Comparison of ENCODE assay signal across 30 mouse cellular contexts in the genomic region with DNA sequence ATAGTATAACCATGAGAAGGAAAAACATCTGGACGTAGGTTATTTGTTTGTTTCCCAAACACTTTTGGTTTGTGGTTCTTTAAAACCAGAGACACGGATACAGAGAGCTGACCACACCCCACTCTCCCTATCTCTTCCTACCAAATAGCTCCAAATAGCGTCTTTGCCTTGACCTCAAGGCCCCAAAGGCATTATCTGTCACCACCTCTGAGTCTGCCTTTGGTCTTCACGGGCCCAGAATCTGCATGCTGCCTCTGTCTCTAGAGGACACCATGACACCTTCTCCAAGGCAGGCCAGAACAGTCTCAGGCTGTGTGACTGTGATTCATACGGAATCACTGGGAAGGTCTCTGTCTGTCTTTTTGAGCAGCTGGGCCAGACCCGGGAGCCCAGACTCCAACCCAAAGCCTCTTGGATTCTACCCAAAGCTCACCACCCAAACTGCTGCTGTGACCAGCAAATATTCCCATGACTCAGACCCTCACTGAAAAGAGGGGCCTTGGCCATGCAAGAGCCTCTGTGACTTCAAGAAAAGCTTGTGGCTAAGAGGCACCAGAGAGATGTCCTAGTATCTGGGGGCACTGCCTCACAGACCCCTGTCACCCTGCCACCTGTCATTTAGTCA. TPM values are rescaled to one million over a fixed set of nuclear protein-coding genes. Genes with fewer than 3 reads are reported as not detected.
DNase-seq lines count a peak whose midpoint lies in the region; ATAC-seq and TF ChIP-seq lines count a peak whose summit lies in the region.
"Had no signal": no experiment of that assay in that cellular context is flagged by ENCODE, and none has a peak within 500 bp of the region (broad histone marks: within the 10 kb centered on the region; RNA-seq: fewer than 3 reads in every experiment).

No protein-coding gene starts in this region.

- H3K9me3 ChIP-seq in midbrain, embryonic 11.5 days (ENCODE audit: control insufficient read depth, low read length): no peaks in the 10 kb centered on the region
- H3K9me3 ChIP-seq in midbrain, postnatal 0 days (ENCODE audit: low read length): no peaks in the 10 kb centered on the region
- H3K9me3 ChIP-seq in liver, embryonic 14.5 days (ENCODE audit: control insufficient read depth, low read length): no peaks in the 10 kb centered on the region
- H3K9me3 ChIP-seq: embryonic facial prominence, embryonic 10.5 days; heart, embryonic 15.5 days; limb, embryonic 15.5 days; midbrain, embryonic 15.5 days; stomach, embryonic 15.5 days had no signal

- H3K36me3 ChIP-seq in midbrain, embryonic 11.5 days (ENCODE audit: control insufficient read depth, insufficient read depth, low read length): no peaks in the 10 kb centered on the region
- H3K36me3 ChIP-seq in midbrain, postnatal 0 days (ENCODE audit: insufficient read depth, low read length): no peaks in the 10 kb centered on the region
- no peaks in the 10 kb centered on the region for H3K36me3 ChIP-seq in liver, embryonic 14.5 days (replicated peaks; ENCODE audit: control insufficient read depth, insufficient read depth, low read depth)
- H3K36me3 ChIP-seq: embryonic facial prominence, embryonic 10.5 days; heart, embryonic 15.5 days; limb, embryonic 15.5 days; midbrain, embryonic 15.5 days; stomach, embryonic 15.5 days had no signal

- H3K4me1 ChIP-seq in midbrain, embryonic 11.5 days (ENCODE audit: control insufficient read depth, insufficient read depth, low read length): no peaks in the 10 kb centered on the region
- no peaks in the 10 kb centered on the region for H3K4me1 ChIP-seq in midbrain, postnatal 0 days (ENCODE audit: insufficient read depth, low read length)
- H3K4me1 ChIP-seq in liver, embryonic 14.5 days (replicated peaks; ENCODE audit: control insufficient read depth in 2 of 2, insufficient read depth in 2 of 2, low read length in 1 of 2): peaks cover 0 to 15% of the 10 kb centered on the region in 2 experiments; a peak in 3 of 4 replicates
- H3K4me1 ChIP-seq: embryonic facial prominence, embryonic 10.5 days; heart, embryonic 15.5 days; limb, embryonic 15.5 days; midbrain, embryonic 15.5 days; stomach, embryonic 15.5 days had no signal

- no peak overlapping the region for H3K9ac ChIP-seq in midbrain, embryonic 11.5 days (ENCODE audit: low read length)
- no peak overlapping the region for H3K9ac ChIP-seq in midbrain, postnatal 0 days (replicated peaks; ENCODE audit: low read length, poor library complexity, severe bottlenecking)
- H3K9ac ChIP-seq in liver, embryonic 14.5 days (replicated peaks): no peak overlapping the region
- H3K9ac ChIP-seq: heart, embryonic 15.5 days; hindbrain, embryonic 14.5 days; limb, embryonic 15.5 days; midbrain, embryonic 15.5 days; stomach, embryonic 15.5 days had no signal

- no peak overlapping the region for H3K4me2 ChIP-seq in midbrain, embryonic 11.5 days
- H3K4me2 ChIP-seq in midbrain, postnatal 0 days (ENCODE audit: low read depth, low read length, poor library complexity, severe bottlenecking): no peak overlapping the region
- 0 out of 2 replicates have a peak overlapping the region, but pooled peaks have one; percentile 2 for H3K4me2 ChIP-seq in liver, embryonic 14.5 days (ENCODE audit: low read depth)
- H3K4me2 ChIP-seq: heart, embryonic 15.5 days; hindbrain, embryonic 14.5 days; limb, embryonic 15.5 days; midbrain, embryonic 15.5 days; stomach, embryonic 15.5 days had no signal

- TF ChIP-seq EP300 in liver, embryonic 14.5 days (IDR thresholded peaks at IDR 0.05; ENCODE audit: low read depth): peak; percentile 33; the same call in 1 of the 2 replicates

- no peak overlapping the region for H3K27ac ChIP-seq in midbrain, embryonic 11.5 days (ENCODE audit: low read depth, low read length)
- no peak overlapping the region for H3K27ac ChIP-seq in midbrain, postnatal 0 days (ENCODE audit: low read depth, low read length)
- no peak overlapping the region for H3K27ac ChIP-seq in liver, embryonic 14.5 days
- H3K27ac ChIP-seq: embryonic facial prominence, embryonic 10.5 days; heart, adult 2 months; heart, embryonic 15.5 days; hindbrain, embryonic 14.5 days; kidney, postnatal 0 days; limb, embryonic 15.5 days; midbrain, embryonic 15.5 days; stomach, embryonic 15.5 days had no signal

- no peak for TF ChIP-seq CTCF in midbrain, postnatal 0 days (IDR thresholded peaks at IDR 0.05)
- no peak for TF ChIP-seq CTCF in liver, embryonic 14.5 days (IDR thresholded peaks at IDR 0.05; ENCODE audit: low read depth)

- 84% methylated on average over 6 of the region's 6 CpGs for WGBS in midbrain, embryonic 11.5 days
- WGBS in midbrain, postnatal 0 days: 90% methylated on average over 6 of the region's 6 CpGs
- 27% methylated on average over 6 of the region's 6 CpGs for WGBS in liver, embryonic 14.5 days (ENCODE audit: insufficient replicate concordance)

- no peak for ATAC-seq in midbrain, embryonic 11.5 days (ENCODE audit: low FRiP score)
- no peak for ATAC-seq in midbrain, postnatal 0 days (ENCODE audit: low FRiP score)
- peak; percentile 62 for ATAC-seq in liver, embryonic 14.5 days (ENCODE audit: insufficient read depth)
- ATAC-seq: forebrain, embryonic 16.5 days; inflammation-experienced regulatory T-cells, adult 6 months; lung, postnatal 0 days; midbrain, embryonic 15.5 days had no signal

- no peaks in the 10 kb centered on the region for H3K27me3 ChIP-seq in midbrain, embryonic 11.5 days (ENCODE audit: control insufficient read depth, insufficient read depth, low read length)
- no peaks in the 10 kb centered on the region for H3K27me3 ChIP-seq in midbrain, postnatal 0 days (ENCODE audit: insufficient read depth, low read length)
- no peaks in the 10 kb centered on the region for H3K27me3 ChIP-seq in liver, embryonic 14.5 days (ENCODE audit: control insufficient read depth, insufficient read depth, low read length)
- H3K27me3 ChIP-seq: heart, embryonic 15.5 days; limb, embryonic 15.5 days; midbrain, embryonic 15.5 days; stomach, embryonic 15.5 days had no signal

- no peak overlapping the region for H3K4me3 ChIP-seq in midbrain, embryonic 11.5 days (ENCODE audit: low read depth, low read length)
- H3K4me3 ChIP-seq in midbrain, postnatal 0 days (ENCODE audit: low read depth, low read length): no peak overlapping the region
- no peak overlapping the region for H3K4me3 ChIP-seq in liver, embryonic 14.5 days (ENCODE audit: insufficient read depth in 1 of 2, low read depth in 2 of 2, low read length in 2 of 2)
- H3K4me3 ChIP-seq: embryonic facial prominence, embryonic 10.5 days; heart, adult 2 months; heart, embryonic 15.5 days; limb, embryonic 15.5 days; midbrain, embryonic 15.5 days; stomach, embryonic 15.5 days had no signal

- DNase-seq in midbrain, embryonic 11.5 days (ENCODE audit: low spot score, missing footprints): peak; percentile 67
- no peak for DNase-seq in midbrain, postnatal 0 days (ENCODE audit: low spot score)
- peak; percentile 46 for DNase-seq in c-Kit-positive CD71-positive TER-119-negative erythroid progenitor cells, embryonic 14.5 days (ENCODE audit: low read depth)
- peak in 2 of 3 experiments; percentile 23 to 24 for DNase-seq in liver, embryonic 14.5 days (ENCODE audit: low read depth in 3 of 3, low spot score in 3 of 3)
- no peak for DNase-seq in heart, adult 9 months (ENCODE audit: low spot score in 2 of 2)
- no peak for DNase-seq in kidney, postnatal 36 days
- DNase-seq in embryo, embryonic 9.5 days (ENCODE audit: extremely low spot score): no peak
- DNase-seq in gastrocnemius, postnatal 4 days (ENCODE audit: low spot score in 2 of 2): no peak
- DNase-seq: adrenal gland, adult 2 months; cerebellum, adult 8-10 months; cerebellum, postnatal 36 days; gastrocnemius, postnatal 14 days; heart, adult 2 months; heart, postnatal 4 days; kidney, adult 18-20 months; left cerebral cortex, postnatal 4 days; thymus, adult 18-20 months; thymus, postnatal 4 days had no signal

RNA-seq across cellular contexts. Expression of gene Rufy4, which starts 10.1 kb away (rescaled TPM):
- 0.22 and 0.25 TPM in 2 replicates for polyA plus RNA-seq in midbrain, embryonic 11.5 days (2014; fragmentation: Nextera tagmentation; extraction: Ambion mirVana)
- 0.33 TPM in 1 of 2 replicates, not detected in the other for total RNA-seq in midbrain, postnatal 0 days (2014; rRNA removed)
- 0.09 and 0.11 TPM in 2 replicates for polyA plus RNA-seq in midbrain, postnatal 0 days (2015; fragmentation: Nextera tagmentation; extraction: Ambion mirVana)
- polyA plus RNA-seq in liver, embryonic 14.5 days (2012; rRNA removed): 0.02 and 0.09 TPM in 2 replicates
- 0.04 TPM in 1 of 2 replicates, not detected in the other for polyA plus RNA-seq in liver, embryonic 14.5 days (2014; fragmentation: Nextera tagmentation; extraction: Ambion mirVana)
- under 1 TPM; 0.52 to 0.54 TPM for total RNA-seq in gastrocnemius, postnatal 4 days (2021)
- total RNA-seq: left cerebral cortex, adult 8-10 months had no signal
- polyA plus RNA-seq: inflammation-experienced regulatory T-cells, adult 6 months had no signal

RNA-seq across cellular contexts. Expression of gene Tns1, which starts 11.2 kb away (rescaled TPM):
- 6.9 and 9.3 TPM in 2 replicates for polyA plus RNA-seq in midbrain, embryonic 11.5 days (2014; fragmentation: Nextera tagmentation; extraction: Ambion mirVana)
- 22.5 and 31.5 TPM in 2 replicates for total RNA-seq in midbrain, postnatal 0 days (2014; rRNA removed)
- 9.8 and 10.2 TPM in 2 replicates for polyA plus RNA-seq in midbrain, postnatal 0 days (2015; fragmentation: Nextera tagmentation; extraction: Ambion mirVana)
- 7.2 and 8.7 TPM in 2 replicates for polyA plus RNA-seq in liver, embryonic 14.5 days (2012; rRNA removed)
- polyA plus RNA-seq in liver, embryonic 14.5 days (2014; fragmentation: Nextera tagmentation; extraction: Ambion mirVana): 15.7 and 20.8 TPM in 2 replicates
- total RNA-seq in gastrocnemius, postnatal 4 days (2021): 100 to 1,000 TPM; 259 to 265 TPM

RNA-seq across cellular contexts. Expression of gene Cxcr2, which starts 18.4 kb away (rescaled TPM):
- 0.07 and 0.15 TPM in 2 replicates for polyA plus RNA-seq in midbrain, embryonic 11.5 days (2014; fragmentation: Nextera tagmentation; extraction: Ambion mirVana)
- total RNA-seq in midbrain, postnatal 0 days (2014; rRNA removed): 0.38 TPM in 1 of 2 replicates, not detected in the other
- 0.05 and 0.16 TPM in 2 replicates for polyA plus RNA-seq in midbrain, postnatal 0 days (2015; fragmentation: Nextera tagmentation; extraction: Ambion mirVana)
- 0.59 and 0.76 TPM in 2 replicates for polyA plus RNA-seq in liver, embryonic 14.5 days (2012; rRNA removed)
- polyA plus RNA-seq in liver, embryonic 14.5 days (2014; fragmentation: Nextera tagmentation; extraction: Ambion mirVana): 0.44 and 0.51 TPM in 2 replicates
- total RNA-seq in gastrocnemius, postnatal 4 days (2021): under 1 TPM in 1 of 2 experiments, not detected in 1; 0.08 TPM
- total RNA-seq: gastrocnemius, postnatal 14 days had no signal
- polyA plus RNA-seq: adrenal gland, adult 2 months had no signal

RNA-seq across cellular contexts. Expression of gene Cxcr1, which starts 59.0 kb away (rescaled TPM):
- polyA plus RNA-seq in midbrain, embryonic 11.5 days (2014; fragmentation: Nextera tagmentation; extraction: Ambion mirVana): not detected in 2 replicates
- total RNA-seq in midbrain, postnatal 0 days (2014; rRNA removed): not detected in 2 replicates
- not detected in 2 replicates for polyA plus RNA-seq in midbrain, postnatal 0 days (2015; fragmentation: Nextera tagmentation; extraction: Ambion mirVana)
- not detected in 2 replicates for polyA plus RNA-seq in liver, embryonic 14.5 days (2012; rRNA removed)
- polyA plus RNA-seq in liver, embryonic 14.5 days (2014; fragmentation: Nextera tagmentation; extraction: Ambion mirVana): not detected in 2 replicates
- not detected for total RNA-seq in gastrocnemius, postnatal 4 days (2021)
- total RNA-seq: adrenal gland, adult 2 months; gastrocnemius, postnatal 14 days; heart, adult 2 months; heart, postnatal 4 days; layer of hippocampus, postnatal 10 days; left cerebral cortex, adult 8-10 months; left cerebral cortex, postnatal 4 days had no signal
- polyA plus RNA-seq: adrenal gland, adult 2 months; embryonic facial prominence, embryonic 10.5 days; forebrain, embryonic 16.5 days; heart, adult 2 months; heart, embryonic 15.5 days; hindbrain, embryonic 14.5 days; inflammation-experienced regulatory T-cells, adult 6 months; kidney, postnatal 0 days; limb, embryonic 15.5 days; lung, postnatal 0 days; midbrain, embryonic 15.5 days; stomach, embryonic 15.5 days had no signal

Comparison
In these comparisons a context has a peak if more than half of its experiments do, and no peak if none do; other contexts are left out.
1. DNase-seq: peak in midbrain, embryonic 11.5 days (single experiment), c-Kit-positive CD71-positive TER-119-negative erythroid progenitor cells, embryonic 14.5 days (single experiment) and liver, embryonic 14.5 days (2 of 3); none in midbrain, postnatal 0 days (single experiment), heart, adult 9 months (0 of 2), kidney, postnatal 36 days (0 of 2), embryo, embryonic 9.5 days (single experiment) and gastrocnemius, postnatal 4 days (0 of 2).